ENCODE assay signal across 28 mouse cellular contexts in the genomic region with DNA sequence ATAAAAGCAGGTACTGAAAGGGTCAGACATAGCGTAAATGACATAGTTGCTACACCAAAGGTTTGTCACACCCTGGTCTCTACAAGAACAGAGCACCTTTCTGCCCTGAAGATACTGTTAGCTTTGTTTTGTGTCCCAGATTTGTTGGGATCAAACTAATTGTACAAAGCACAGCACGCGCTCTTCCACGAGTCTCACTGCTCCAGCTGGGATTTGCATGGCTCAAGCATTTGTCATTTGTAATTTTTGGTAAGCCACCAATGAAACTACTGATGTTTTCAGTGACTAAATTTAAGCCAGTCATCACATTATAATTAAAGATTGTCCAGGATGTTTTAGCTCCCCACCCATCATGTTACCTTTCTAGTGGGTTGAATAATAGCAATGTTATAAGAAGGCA.
"Had no signal": no experiment of that assay in that cellular context is flagged by ENCODE, and none has a peak within 500 bp of the region (broad histone marks: within the 10 kb centered on the region; RNA-seq: fewer than 3 reads in every experiment).

No protein-coding gene starts in this region.

- ATAC-seq: hindbrain, embryonic 16.5 days; inflammation-experienced regulatory T-cells, adult 6 months; intestine, embryonic 15.5 days; intestine, postnatal 0 days had no signal

- DNase-seq: gastrocnemius, adult 2 months; gastrocnemius, postnatal 10 days; gastrocnemius, postnatal 25 days; heart, adult 18-20 months; heart, postnatal 10 days; heart, postnatal 4 days; kidney, adult 18-20 months; kidney, adult 8-10 months; kidney, postnatal 10 days; kidney, postnatal 25 days; kidney, postnatal 4 days; layer of hippocampus, adult 9-11 months; liver; liver, embryonic 13.5 days had no signal

- H3K27me3 ChIP-seq: heart, embryonic 12.5 days; hindbrain, embryonic 12.5 days; intestine, embryonic 15.5 days; liver, embryonic 13.5 days; liver, embryonic 15.5 days had no signal

- H3K36me3 ChIP-seq: heart, embryonic 10.5 days; heart, embryonic 12.5 days; hindbrain, embryonic 10.5 days; hindbrain, embryonic 12.5 days; intestine, embryonic 15.5 days; limb, embryonic 10.5 days; limb, embryonic 12.5 days; liver, embryonic 13.5 days; liver, embryonic 15.5 days had no signal

- H3K27ac ChIP-seq: gastrocnemius, adult 2 months; heart, embryonic 10.5 days; hindbrain, embryonic 10.5 days; hindbrain, embryonic 12.5 days; hindbrain, embryonic 14.5 days; intestine, embryonic 15.5 days; left cerebral cortex, adult 2 months; limb, embryonic 10.5 days; limb, embryonic 12.5 days; liver, embryonic 13.5 days; liver, embryonic 15.5 days had no signal

- H3K9ac ChIP-seq: heart, embryonic 12.5 days; hindbrain, embryonic 12.5 days; hindbrain, embryonic 14.5 days; intestine, embryonic 15.5 days; limb, embryonic 12.5 days; liver, embryonic 13.5 days; liver, embryonic 15.5 days had no signal

- H3K9me3 ChIP-seq: heart, embryonic 10.5 days; heart, embryonic 12.5 days; hindbrain, embryonic 10.5 days; hindbrain, embryonic 12.5 days; intestine, embryonic 15.5 days; limb, embryonic 10.5 days; limb, embryonic 12.5 days; liver, embryonic 13.5 days; liver, embryonic 15.5 days had no signal

- H3K4me3 ChIP-seq: gastrocnemius, adult 2 months; heart, embryonic 10.5 days; heart, embryonic 12.5 days; hindbrain, embryonic 10.5 days; hindbrain, embryonic 12.5 days; intestine, embryonic 15.5 days; left cerebral cortex, adult 2 months; limb, embryonic 10.5 days; limb, embryonic 12.5 days; liver, embryonic 13.5 days; liver, embryonic 15.5 days had no signal

- H3K4me1 ChIP-seq: heart, embryonic 10.5 days; heart, embryonic 12.5 days; intestine, embryonic 15.5 days; liver, embryonic 13.5 days; liver, embryonic 15.5 days had no signal

- H3K4me2 ChIP-seq: heart, embryonic 12.5 days; hindbrain, embryonic 12.5 days; hindbrain, embryonic 14.5 days; intestine, embryonic 15.5 days; limb, embryonic 12.5 days; liver, embryonic 11.5 days; liver, embryonic 13.5 days; liver, embryonic 15.5 days had no signal
